ENCODE assay signal across 9 mouse cellular contexts in genomic region chr2:160619831-160620230, GRCm38 (mm10). TPM values are rescaled to one million over a fixed set of nuclear protein-coding genes. Genes with fewer than 3 reads are reported as not detected.
DNase-seq lines count a peak whose midpoint lies in the region; ATAC-seq and TF ChIP-seq lines count a peak whose summit lies in the region.
"Had no signal": no experiment of that assay in that cellular context is flagged by ENCODE, and none has a peak within 500 bp of the region (broad histone marks: within the 10 kb centered on the region; RNA-seq: fewer than 3 reads in every experiment).

No protein-coding gene starts in this region.

- no peak for TF ChIP-seq EP300 in CH12.LX (IDR thresholded peaks at IDR 0.05; ENCODE audit: low read length)

- peak overlapping the region; percentile 52; the same call in 1 of the 2 replicates for H3K27ac ChIP-seq in CH12.LX (ENCODE audit: insufficient read depth, low read depth)
- peak overlapping the region; percentile 35; the same call in 1 of the 2 replicates for H3K27ac ChIP-seq in heart, embryonic 11.5 days (ENCODE audit: low read depth, low read length)
- no peak overlapping the region for H3K27ac ChIP-seq in forebrain, embryonic 12.5 days
- H3K27ac ChIP-seq: midbrain, embryonic 12.5 days had no signal

- DNase-seq in CH12.LX (ENCODE audit: extremely low read depth): no peak
- peak; percentile 84 for DNase-seq in adrenal gland, adult 8-10 months
- peak; percentile 56 to 80 for DNase-seq in kidney, postnatal 25 days
- DNase-seq in cerebellum, adult 18-20 months: no peak
- no peak for DNase-seq in right cerebral cortex, postnatal 4 days

- TF ChIP-seq POLR2A in CH12.LX (IDR thresholded peaks at IDR 0.05; ENCODE audit: low read depth, low read length): no peak

- 49% methylated on average over 9 of the region's 9 CpGs for WGBS in heart, embryonic 11.5 days (ENCODE audit: insufficient replicate concordance)
- WGBS in forebrain, embryonic 12.5 days: 73% methylated on average over 9 of the region's 9 CpGs

- ATAC-seq in heart, embryonic 11.5 days (replicated peaks; ENCODE audit: insufficient number of reproducible peaks, low FRiP score, low TSS enrichment): peak; percentile 46; the same call in 1 of the 2 replicates
- peak; percentile 23; the same call in 1 of the 2 replicates for ATAC-seq in megakaryocyte progenitor cell, adult 5-6 weeks (replicated peaks; ENCODE audit: poor library complexity)
- no peak for ATAC-seq in forebrain, embryonic 12.5 days (ENCODE audit: low FRiP score)

- in situ Hi-C loops in CH12.LX (cut with MboI; ENCODE audit: low pct_ligation_motif_present, low pct_unique_long_range_greater_than_20kb, low sequenced_read_pairs): no loop called here

- no peak for TF ChIP-seq RAD21 in CH12.LX (IDR thresholded peaks at IDR 0.05; ENCODE audit: low read depth, low read length)

- no peaks in the 10 kb centered on the region for H3K36me3 ChIP-seq in CH12.LX (replicated peaks in 1 of 2; ENCODE audit: control insufficient read depth in 1 of 2, insufficient read depth in 1 of 2, low read length in 1 of 2)
- no peaks in the 10 kb centered on the region for H3K36me3 ChIP-seq in heart, embryonic 11.5 days (ENCODE audit: control insufficient read depth, insufficient read depth, low read length)
- H3K36me3 ChIP-seq in forebrain, embryonic 12.5 days (replicated peaks): no peaks in the 10 kb centered on the region
- H3K36me3 ChIP-seq: midbrain, embryonic 12.5 days had no signal

- no peak overlapping the region for H3K4me2 ChIP-seq in CH12.LX (ENCODE audit: insufficient read depth, low read depth, poor library complexity, severe bottlenecking)
- peak overlapping the region; percentile 27; the same call in 1 of the 2 replicates for H3K4me2 ChIP-seq in heart, embryonic 11.5 days
- no peak overlapping the region for H3K4me2 ChIP-seq in forebrain, embryonic 12.5 days
- H3K4me2 ChIP-seq: midbrain, embryonic 12.5 days had no signal

- H3K79me2 ChIP-seq in CH12.LX (replicated peaks; ENCODE audit: control insufficient read depth, extremely low read depth, insufficient read depth, poor library complexity, severe bottlenecking): no peaks in the 10 kb centered on the region

- H3K4me1 ChIP-seq in CH12.LX (ENCODE audit: control insufficient read depth in 1 of 2, insufficient read depth in 2 of 2): peaks cover 18 to 48% of the 10 kb centered on the region in 2 experiments
- peaks cover 12% of the 10 kb centered on the region for H3K4me1 ChIP-seq in heart, embryonic 11.5 days (ENCODE audit: control insufficient read depth, insufficient read depth, low read length)
- peaks cover 15% of the 10 kb centered on the region; the same call in 1 of the 2 replicates for H3K4me1 ChIP-seq in forebrain, embryonic 12.5 days

- no peak overlapping the region for H3K4me3 ChIP-seq in CH12.LX (replicated peaks in 1 of 3; ENCODE audit: low read depth in 2 of 3, low read length in 2 of 3, poor library complexity in 1 of 3)
- H3K4me3 ChIP-seq in heart, embryonic 11.5 days (ENCODE audit: low read depth, low read length): no peak overlapping the region
- H3K4me3 ChIP-seq in forebrain, embryonic 12.5 days (replicated peaks): no peak overlapping the region
- H3K4me3 ChIP-seq: midbrain, embryonic 12.5 days had no signal

- H3K9me3 ChIP-seq in CH12.LX (replicated peaks; ENCODE audit: low read length): peaks cover 5% of the 10 kb centered on the region
- no peaks in the 10 kb centered on the region for H3K9me3 ChIP-seq in heart, embryonic 11.5 days (replicated peaks; ENCODE audit: control insufficient read depth, low read length)
- no peaks in the 10 kb centered on the region for H3K9me3 ChIP-seq in forebrain, embryonic 12.5 days
- H3K9me3 ChIP-seq: midbrain, embryonic 12.5 days had no signal

- dilution Hi-C loops in CH12.LX (cut with MboI; ENCODE audit: extremely low pct_ligation_motif_present, extremely low pct_unique_long_range_greater_than_20kb, low sequenced_read_pairs): no loop called here

- peak overlapping the region; percentile 28; the same call in 1 of the 2 replicates for H3K9ac ChIP-seq in CH12.LX (ENCODE audit: insufficient read depth, low read depth)
- no peak overlapping the region for H3K9ac ChIP-seq in heart, embryonic 11.5 days (ENCODE audit: low read depth, low read length)
- no peak overlapping the region for H3K9ac ChIP-seq in forebrain, embryonic 12.5 days
- H3K9ac ChIP-seq: midbrain, embryonic 12.5 days had no signal

- TF ChIP-seq CTCF in CH12.LX (conservative IDR thresholded peaks at IDR 0.05 in 1 of 2, IDR thresholded peaks at IDR 0.05 in 1 of 2; ENCODE audit: low read depth in 2 of 2, low read length in 2 of 2): no peak

- no peaks in the 10 kb centered on the region for H3K27me3 ChIP-seq in CH12.LX (replicated peaks)
- no peaks in the 10 kb centered on the region for H3K27me3 ChIP-seq in heart, embryonic 11.5 days (ENCODE audit: control insufficient read depth, insufficient read depth, low read length)
- H3K27me3 ChIP-seq in forebrain, embryonic 12.5 days: no peaks in the 10 kb centered on the region
- H3K27me3 ChIP-seq: midbrain, embryonic 12.5 days had no signal

TF ChIP-seq in CH12.LX, 34 proteins besides CTCF, POLR2A, EP300 and RAD21:
- TF ChIP-seq E2F4 (IDR thresholded peaks at IDR 0.05; ENCODE audit: insufficient replicate concordance, low read depth, low read length): no peak
- no peak for TF ChIP-seq MAZ (IDR thresholded peaks at IDR 0.05; ENCODE audit: low read depth, low read length)
- no peak for TF ChIP-seq NELFE (IDR thresholded peaks at IDR 0.05; ENCODE audit: low read depth, low read length)
- no peak for TF ChIP-seq MEF2A (IDR thresholded peaks at IDR 0.05; ENCODE audit: borderline replicate concordance, low read depth, low read length)
- no peak for TF ChIP-seq IRF4 (IDR thresholded peaks at IDR 0.05; ENCODE audit: low read depth, low read length)
- TF ChIP-seq ELF1 (IDR thresholded peaks at IDR 0.05; ENCODE audit: low read depth, low read length): no peak
- no peak for TF ChIP-seq POLR2AphosphoS2 (IDR thresholded peaks at IDR 0.05; ENCODE audit: low read depth, low read length)
- TF ChIP-seq SMC3 (IDR thresholded peaks at IDR 0.05; ENCODE audit: low read depth, low read length): no peak
- no peak for TF ChIP-seq JUND (conservative IDR thresholded peaks at IDR 0.05; ENCODE audit: low read depth, low read length)

RNA-seq across cellular contexts. Expression of gene Top1, which starts 25.9 kb away (rescaled TPM):
- total RNA-seq in CH12.LX (2012; rRNA removed): 91.3 and 150 TPM in 2 replicates
- 89.8 and 91.4 TPM in 2 replicates for total RNA-seq in CH12.LX (2014; rRNA removed)
- polyA plus RNA-seq in CH12.LX (2012; ENCODE audit: insufficient read length, low read depth): 299 and 312 TPM in 2 replicates
- total RNA-seq in adrenal gland, adult 8-10 months (2022): 10 to 100 TPM; 69.6 to 84.6 (median 76.7) TPM
- polyA plus RNA-seq in heart, embryonic 11.5 days (2014; fragmentation: Nextera tagmentation; extraction: Ambion mirVana): 53.2 and 65.4 TPM in 2 replicates
- total RNA-seq in megakaryocyte progenitor cell, adult 5-6 weeks (2015): 119 and 120 TPM in 2 replicates
- 149 and 151 TPM in 2 replicates for total RNA-seq in megakaryocyte progenitor cell, adult 5-6 weeks (2017)
- 146 and 148 TPM in 2 replicates for polyA plus RNA-seq in forebrain, embryonic 12.5 days (2016; fragmentation: Nextera tagmentation; extraction: Ambion mirVana)

Comparison
In these comparisons a context has a peak if more than half of its experiments do, and no peak if none do; other contexts are left out.
1. DNase-seq: peak in adrenal gland, adult 8-10 months (single experiment) and kidney, postnatal 25 days (2 of 2); none in CH12.LX (single experiment), cerebellum, adult 18-20 months (0 of 2) and right cerebral cortex, postnatal 4 days (single experiment).